ENCODE assay signal across 8 mouse cellular contexts in genomic region chr14:33213823-33214766, GRCm38 (mm10). TPM values are rescaled to one million over a fixed set of nuclear protein-coding genes. Genes with fewer than 3 reads are reported as not detected.
A peak's percentile ranks its signal among the peaks of the same experiment; 100 is the strongest.
DNase-seq lines count a peak whose midpoint lies in the region; ATAC-seq lines count a peak whose summit lies in the region.

Arhgap22 (plus strand) TSS chr14:33214026.

- intact Hi-C loops in gastrocnemius, postnatal 14 days (cut with DNase I; ENCODE audit: low total_unique reads) = loop anchor here (2.0 to 5.0 kb wide), 2 partner anchors 89 to 158 kb away; no protein-coding TSS in a partner anchor

- peak; percentile 91 for DNase-seq in adipocyte (ENCODE audit: low spot score)
- DNase-seq in embryo, embryonic 10 days (ENCODE audit: low spot score) = peak; percentile 93
- peak; percentile 89 for DNase-seq in gastrocnemius, postnatal 14 days
- peak; percentile 52 to 87 for DNase-seq in left cerebral cortex, adult 9 months (ENCODE audit: low spot score in 2 of 2)
- DNase-seq in right cerebral cortex, adult 2 months (ENCODE audit: low spot score in 2 of 2) = peak; percentile 89 to 90
- DNase-seq in urinary bladder, postnatal 10 days (ENCODE audit: low spot score) = peak; percentile 61

- no peaks in the 10 kb centered on the region for H3K9me3 ChIP-seq in megakaryocyte, embryonic 14.5 days

- ATAC-seq in inflammation-experienced regulatory T-cells, adult 6 months = peak; percentile 48

- no peaks in the 10 kb centered on the region for H3K36me3 ChIP-seq in megakaryocyte, embryonic 14.5 days (replicated peaks; ENCODE audit: low read length)

- H3K4me1 ChIP-seq in megakaryocyte, embryonic 14.5 days = peaks cover 39% of the 10 kb centered on the region

- peak within 1 kb of the TSS; percentile 86 for H3K4me3 ChIP-seq in megakaryocyte, embryonic 14.5 days (replicated peaks)

- H3K27me3 ChIP-seq in megakaryocyte, embryonic 14.5 days (replicated peaks) = peaks cover 61% of the 10 kb centered on the region

RNA-seq across cellular contexts. Expression of gene Arhgap22, which starts in this region (rescaled TPM):
- total RNA-seq in gastrocnemius, postnatal 14 days (2021) = 1 to 10 TPM in 1 of 2 experiments, under 1 TPM in 1; 0.86 to 2.1 TPM
- polyA plus RNA-seq in inflammation-experienced regulatory T-cells, adult 6 months (2017; shearing (Covaris generic)) = under 1 TPM in 1 of 3 experiments, not detected in 2; 0.18 TPM
- polyA plus RNA-seq in megakaryocyte, embryonic 14.5 days (2012; ENCODE audit: insufficient read depth, low replicate concordance) = 1.5 and 6.5 TPM in 2 replicates

Comparison
In these comparisons a context has a peak if more than half of its experiments do, and no peak if none do; other contexts are left out.
1. Peak in every context shown above with its lines: DNase-seq, ATAC-seq and H3K4me3 ChIP-seq.
2. Peak in ATAC-seq in inflammation-experienced regulatory T-cells, adult 6 months; RNA of the gene not detected or under 1 TPM.